Mouse (Mus musculus) brain, embryonic 14.5 days (tissue): ENCODE measurements at regions not wholly inside any gene's neighbourhood (a gene's known extent, or its start where the extent isn't known, plus 50 kb on each side); places are given as distances from the start of the nearest gene placed in this dataset.

ENCODE experiments used
- CTCF ChIP-seq: fragments of 200-500 bp; IDR thresholded peaks from 2 replicates; pipeline ENCODE4 v1.5.1; 2012; ENCODE audit warnings: inconsistent platforms, mild to moderate bottlenecking, moderate library complexity, borderline replicate concordance; ENCODE audit not compliant: insufficient read depth, insufficient read length; ENCODE audit errors: extremely low read depth
- POLR2A ChIP-seq: fragments of 200-500 bp; IDR thresholded peaks from 2 replicates; pipeline ENCODE4 v1.6.1; 2012; ENCODE audit warnings: mild to moderate bottlenecking, inconsistent platforms, borderline replicate concordance; ENCODE audit not compliant: poor library complexity, insufficient read depth, insufficient read length, severe bottlenecking; ENCODE audit errors: extremely low read depth

DNA sequence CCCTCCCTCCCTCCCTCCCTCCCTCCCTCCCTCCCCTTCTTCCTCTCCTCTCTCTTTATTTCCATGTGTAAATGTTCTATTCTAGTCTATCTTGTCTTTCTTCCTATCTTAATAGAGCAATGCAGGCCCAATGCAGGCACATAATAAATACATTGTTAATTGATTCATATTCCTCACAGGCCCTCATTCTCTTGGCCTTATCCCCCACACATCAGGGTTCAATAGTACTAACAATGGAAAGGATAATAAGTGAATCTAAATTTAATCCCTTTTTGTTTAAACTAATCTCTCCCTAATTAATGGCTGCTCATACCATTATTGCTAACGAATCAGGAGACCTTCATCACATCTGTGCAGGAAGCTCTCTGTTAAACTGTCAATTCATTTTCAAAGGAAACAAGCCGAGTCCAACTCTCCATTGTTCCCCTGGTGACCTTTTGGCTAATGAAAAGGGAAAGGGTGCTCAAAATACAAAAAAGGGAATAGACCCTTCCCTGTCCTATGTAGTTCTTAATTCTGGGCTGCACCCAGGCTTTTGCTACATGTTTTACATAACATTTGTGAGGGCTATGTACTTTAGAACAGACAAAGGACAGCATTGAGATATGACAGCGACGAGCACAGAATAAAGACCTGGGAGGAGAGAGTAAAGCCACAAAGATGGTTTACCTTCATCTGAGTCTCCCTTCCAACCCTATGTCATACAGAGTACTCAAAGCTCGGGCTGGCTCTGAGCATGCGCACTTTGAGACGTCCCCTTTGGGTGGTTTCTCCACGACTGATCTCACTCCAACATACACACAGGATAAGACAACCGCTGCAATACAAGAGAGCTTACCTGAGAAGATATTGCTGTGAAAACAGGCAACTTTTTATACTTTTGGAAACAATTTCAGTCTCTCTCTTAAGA, 370.3 kb upstream of the Frg1 start:
- TF ChIP-seq POLR2A (no peak), CTCF (no peak)
